ENCODE assay signal across 13 mouse cellular contexts in the genomic region with DNA sequence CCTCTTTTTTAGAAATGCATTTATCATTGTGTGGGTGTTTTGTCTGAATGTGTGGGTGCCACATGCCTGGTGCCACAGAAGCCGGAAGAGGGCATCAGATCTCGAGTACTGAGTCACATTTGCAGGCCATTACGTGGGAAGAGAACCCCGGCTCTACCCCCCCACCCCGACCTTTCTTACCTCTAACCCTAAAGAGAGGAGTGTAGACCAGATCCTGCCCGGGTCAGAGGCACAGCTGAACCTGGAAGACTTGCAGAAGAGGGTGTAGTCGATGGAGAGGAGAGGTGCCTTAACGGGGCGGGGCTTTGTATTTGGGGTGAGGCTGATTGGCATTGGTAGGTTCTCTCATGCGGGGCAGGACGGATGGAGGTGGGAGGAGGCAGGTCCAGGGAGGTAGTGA. TPM values are rescaled to one million over a fixed set of nuclear protein-coding genes. Genes with fewer than 3 reads are reported as not detected.
A peak's percentile ranks its signal among the peaks of the same experiment; 100 is the strongest.
DNase-seq lines count a peak whose midpoint lies in the region; ATAC-seq and TF ChIP-seq lines count a peak whose summit lies in the region.
"Had no signal": no experiment of that assay in that cellular context is flagged by ENCODE, and none has a peak within 500 bp of the region (broad histone marks: within the 10 kb centered on the region; RNA-seq: fewer than 3 reads in every experiment).

No protein-coding gene starts in this region.

- 56% methylated on average over 11 of the region's 11 CpGs for WGBS in intestine, embryonic 14.5 days
- 53% methylated on average over 11 of the region's 11 CpGs for WGBS in intestine, postnatal 0 days
- 59% methylated on average over 11 of the region's 11 CpGs for WGBS in midbrain, embryonic 14.5 days
- WGBS in midbrain, embryonic 16.5 days, result 59% methylated on average over 11 of the region's 11 CpGs
- 65% methylated on average over 11 of the region's 11 CpGs for WGBS in forebrain, postnatal 0 days

- no peaks in the 10 kb centered on the region for H3K9me3 ChIP-seq in intestine, embryonic 14.5 days (ENCODE audit: control insufficient read depth, low read length)
- H3K9me3 ChIP-seq in intestine, postnatal 0 days (ENCODE audit: control insufficient read depth), result no peaks in the 10 kb centered on the region
- H3K9me3 ChIP-seq in midbrain, embryonic 14.5 days (ENCODE audit: control insufficient read depth, low read length), result no peaks in the 10 kb centered on the region
- no peaks in the 10 kb centered on the region for H3K9me3 ChIP-seq in midbrain, embryonic 16.5 days (replicated peaks; ENCODE audit: control insufficient read depth, low read length, poor library complexity, severe bottlenecking)
- H3K9me3 ChIP-seq in forebrain, postnatal 0 days (ENCODE audit: low read length), result no peaks in the 10 kb centered on the region
- H3K9me3 ChIP-seq: lung, embryonic 15.5 days; midbrain, embryonic 13.5 days had no signal

- H3K27ac ChIP-seq in intestine, embryonic 14.5 days (ENCODE audit: low read depth), result no peak overlapping the region
- no peak overlapping the region for H3K27ac ChIP-seq in intestine, postnatal 0 days (ENCODE audit: low read depth, low read length)
- no peak overlapping the region for H3K27ac ChIP-seq in midbrain, embryonic 14.5 days (replicated peaks; ENCODE audit: low read depth, low read length)
- no peak overlapping the region for H3K27ac ChIP-seq in midbrain, embryonic 16.5 days (ENCODE audit: low read length)
- H3K27ac ChIP-seq in forebrain, postnatal 0 days (ENCODE audit: low read depth, low read length), result no peak overlapping the region
- H3K27ac ChIP-seq: lung, embryonic 15.5 days; midbrain, embryonic 13.5 days had no signal

- H3K36me3 ChIP-seq in intestine, embryonic 14.5 days (ENCODE audit: control insufficient read depth, insufficient read depth, low read length), result no peaks in the 10 kb centered on the region
- no peaks in the 10 kb centered on the region for H3K36me3 ChIP-seq in intestine, postnatal 0 days (ENCODE audit: control insufficient read depth, insufficient read depth)
- H3K36me3 ChIP-seq in midbrain, embryonic 14.5 days (ENCODE audit: control insufficient read depth, insufficient read depth, low read length), result no peaks in the 10 kb centered on the region
- no peaks in the 10 kb centered on the region for H3K36me3 ChIP-seq in midbrain, embryonic 16.5 days (ENCODE audit: control insufficient read depth, insufficient read depth, low read length)
- no peaks in the 10 kb centered on the region for H3K36me3 ChIP-seq in forebrain, postnatal 0 days (ENCODE audit: insufficient read depth)
- H3K36me3 ChIP-seq: lung, embryonic 15.5 days; midbrain, embryonic 13.5 days had no signal

- H3K4me2 ChIP-seq in intestine, embryonic 14.5 days (ENCODE audit: low read length), result no peak overlapping the region
- no peak overlapping the region for H3K4me2 ChIP-seq in intestine, postnatal 0 days (replicated peaks; ENCODE audit: low read depth)
- H3K4me2 ChIP-seq in midbrain, embryonic 14.5 days (ENCODE audit: low read length), result peak overlapping the region; percentile 52; the same call in 1 of the 2 replicates
- no peak overlapping the region for H3K4me2 ChIP-seq in midbrain, embryonic 16.5 days (ENCODE audit: low read length)
- no peak overlapping the region for H3K4me2 ChIP-seq in forebrain, postnatal 0 days (ENCODE audit: low read depth)

- H3K27me3 ChIP-seq in intestine, embryonic 14.5 days (replicated peaks; ENCODE audit: control insufficient read depth, insufficient read depth, low read length), result peaks cover 54% of the 10 kb centered on the region
- H3K27me3 ChIP-seq in intestine, postnatal 0 days (replicated peaks; ENCODE audit: control insufficient read depth, insufficient read depth, low read length), result peaks cover 38% of the 10 kb centered on the region
- H3K27me3 ChIP-seq in midbrain, embryonic 14.5 days (ENCODE audit: control insufficient read depth, insufficient read depth, low read length), result peaks cover 28% of the 10 kb centered on the region
- peaks cover 49% of the 10 kb centered on the region for H3K27me3 ChIP-seq in midbrain, embryonic 16.5 days (ENCODE audit: control insufficient read depth, insufficient read depth, low read depth, low read length)
- peaks cover 31% of the 10 kb centered on the region for H3K27me3 ChIP-seq in forebrain, postnatal 0 days (ENCODE audit: insufficient read depth, low read length)

- H3K4me1 ChIP-seq in intestine, embryonic 14.5 days (replicated peaks; ENCODE audit: control insufficient read depth, insufficient read depth, low read length), result peaks cover 6% of the 10 kb centered on the region; the same call in 1 of the 2 replicates
- H3K4me1 ChIP-seq in intestine, postnatal 0 days (replicated peaks; ENCODE audit: control insufficient read depth, insufficient read depth, low read length), result no peaks in the 10 kb centered on the region
- H3K4me1 ChIP-seq in midbrain, embryonic 14.5 days (ENCODE audit: control insufficient read depth, insufficient read depth, low read length), result 0 out of 2 replicates have a peak, but pooled peaks cover 3% of the 10 kb centered on the region
- peaks cover 13% of the 10 kb centered on the region for H3K4me1 ChIP-seq in midbrain, embryonic 16.5 days (ENCODE audit: control insufficient read depth, insufficient read depth, low read length)
- H3K4me1 ChIP-seq in forebrain, postnatal 0 days (ENCODE audit: insufficient read depth), result no peaks in the 10 kb centered on the region; the same call in 1 of the 2 replicates

- no peak overlapping the region for H3K9ac ChIP-seq in intestine, embryonic 14.5 days (ENCODE audit: low read length)
- no peak overlapping the region for H3K9ac ChIP-seq in intestine, postnatal 0 days (ENCODE audit: low read depth, low read length)
- H3K9ac ChIP-seq in midbrain, embryonic 14.5 days (replicated peaks; ENCODE audit: low read length), result no peak overlapping the region
- no peak overlapping the region for H3K9ac ChIP-seq in midbrain, embryonic 16.5 days (ENCODE audit: low read depth, low read length)
- no peak overlapping the region for H3K9ac ChIP-seq in forebrain, postnatal 0 days

- ATAC-seq in intestine, embryonic 14.5 days (replicated peaks; ENCODE audit: low FRiP score, low TSS enrichment, low read depth), result no peak
- no peak for ATAC-seq in intestine, postnatal 0 days
- no peak for ATAC-seq in midbrain, embryonic 14.5 days (ENCODE audit: low FRiP score, low TSS enrichment)
- no peak for ATAC-seq in midbrain, embryonic 16.5 days
- ATAC-seq in megakaryocyte-erythroid progenitor cell, adult 5-6 weeks (replicated peaks; ENCODE audit: low FRiP score, low TSS enrichment, poor library complexity, severe bottlenecking), result peak; percentile 47; the same call in 1 of the 2 replicates
- no peak for ATAC-seq in forebrain, postnatal 0 days
- ATAC-seq: midbrain, embryonic 13.5 days had no signal

- TF ChIP-seq CTCF in intestine, postnatal 0 days (IDR thresholded peaks at IDR 0.05; ENCODE audit: low read depth), result no peak
- no peak for TF ChIP-seq CTCF in forebrain, postnatal 0 days (IDR thresholded peaks at IDR 0.05; ENCODE audit: low read depth)

- H3K4me3 ChIP-seq in intestine, embryonic 14.5 days (ENCODE audit: low read depth, low read length), result no peak overlapping the region
- no peak overlapping the region for H3K4me3 ChIP-seq in intestine, postnatal 0 days (ENCODE audit: low read depth, low read length)
- H3K4me3 ChIP-seq in midbrain, embryonic 14.5 days (replicated peaks; ENCODE audit: low read depth, low read length), result no peak overlapping the region
- H3K4me3 ChIP-seq in midbrain, embryonic 16.5 days (ENCODE audit: low read depth, low read length), result no peak overlapping the region
- no peak overlapping the region for H3K4me3 ChIP-seq in forebrain, postnatal 0 days (ENCODE audit: low read depth, low read length)

- DNase-seq in intestine, embryonic 14.5 days (ENCODE audit: low spot score), result peak; percentile 49
- DNase-seq in midbrain, embryonic 14.5 days, result no peak
- peak; percentile 25 for DNase-seq in T-cell, adult 2 months (ENCODE audit: low spot score)
- DNase-seq in spleen, adult 12 weeks (ENCODE audit: low spot score), result no peak
- DNase-seq in forebrain, postnatal 0 days, result no peak
- DNase-seq: left cerebral cortex, postnatal 4 days; thymus, adult 18-20 months had no signal

RNA-seq across cellular contexts. Expression of gene Rab3a, which starts 9.7 kb away (rescaled TPM):
- polyA plus RNA-seq in intestine, embryonic 14.5 days (2014; fragmentation: Nextera tagmentation; extraction: Ambion mirVana), result 27.7 and 28.6 TPM in 2 replicates
- polyA plus RNA-seq in intestine, postnatal 0 days (2015; fragmentation: Nextera tagmentation; extraction: Ambion mirVana), result 18.8 and 19.5 TPM in 2 replicates
- 407 and 464 TPM in 2 replicates for polyA plus RNA-seq in midbrain, embryonic 14.5 days (2014; fragmentation: Nextera tagmentation; extraction: Ambion mirVana)
- polyA plus RNA-seq in midbrain, embryonic 16.5 days (2015; fragmentation: Nextera tagmentation; extraction: Ambion mirVana), result 477 and 573 TPM in 2 replicates
- 1.8 and 7.0 TPM in 2 replicates for total RNA-seq in megakaryocyte-erythroid progenitor cell, adult 5-6 weeks (2014; fragmentation: Nextera tagmentation)
- total RNA-seq in megakaryocyte-erythroid progenitor cell, adult 5-6 weeks (2017), result 1.2 and 2.8 TPM in 2 replicates
- 450 and 499 TPM in 2 replicates for total RNA-seq in forebrain, postnatal 0 days (2014; rRNA removed)
- polyA plus RNA-seq in forebrain, postnatal 0 days (2015; fragmentation: Nextera tagmentation; extraction: Ambion mirVana), result 632 and 673 TPM in 2 replicates

RNA-seq across cellular contexts. Expression of gene Mpv17l2, which starts 15.9 kb away (rescaled TPM):
- 58.6 and 59.9 TPM in 2 replicates for polyA plus RNA-seq in intestine, embryonic 14.5 days (2014; fragmentation: Nextera tagmentation; extraction: Ambion mirVana)
- polyA plus RNA-seq in intestine, postnatal 0 days (2015; fragmentation: Nextera tagmentation; extraction: Ambion mirVana), result 76.3 and 80.6 TPM in 2 replicates
- 37.1 and 39.0 TPM in 2 replicates for polyA plus RNA-seq in midbrain, embryonic 14.5 days (2014; fragmentation: Nextera tagmentation; extraction: Ambion mirVana)
- 34.8 and 35.7 TPM in 2 replicates for polyA plus RNA-seq in midbrain, embryonic 16.5 days (2015; fragmentation: Nextera tagmentation; extraction: Ambion mirVana)
- total RNA-seq in megakaryocyte-erythroid progenitor cell, adult 5-6 weeks (2014; fragmentation: Nextera tagmentation), result 58.3 and 111 TPM in 2 replicates
- total RNA-seq in megakaryocyte-erythroid progenitor cell, adult 5-6 weeks (2017), result 4.3 and 17.6 TPM in 2 replicates
- 33.7 and 39.9 TPM in 2 replicates for total RNA-seq in forebrain, postnatal 0 days (2014; rRNA removed)
- polyA plus RNA-seq in forebrain, postnatal 0 days (2015; fragmentation: Nextera tagmentation; extraction: Ambion mirVana), result 60.4 and 61.9 TPM in 2 replicates

RNA-seq across cellular contexts. Expression of gene Pde4c, which starts 21.3 kb away (rescaled TPM):
- 0.39 and 0.42 TPM in 2 replicates for polyA plus RNA-seq in intestine, embryonic 14.5 days (2014; fragmentation: Nextera tagmentation; extraction: Ambion mirVana)
- 0.21 and 0.31 TPM in 2 replicates for polyA plus RNA-seq in intestine, postnatal 0 days (2015; fragmentation: Nextera tagmentation; extraction: Ambion mirVana)
- polyA plus RNA-seq in midbrain, embryonic 14.5 days (2014; fragmentation: Nextera tagmentation; extraction: Ambion mirVana), result 0.24 TPM in 1 of 2 replicates, not detected in the other
- 0.11 and 0.23 TPM in 2 replicates for polyA plus RNA-seq in midbrain, embryonic 16.5 days (2015; fragmentation: Nextera tagmentation; extraction: Ambion mirVana)
- total RNA-seq in megakaryocyte-erythroid progenitor cell, adult 5-6 weeks (2014; fragmentation: Nextera tagmentation), result 0.28 TPM in 1 of 2 replicates, not detected in the other
- not detected in 2 replicates for total RNA-seq in megakaryocyte-erythroid progenitor cell, adult 5-6 weeks (2017)
- 0.48 and 0.62 TPM in 2 replicates for total RNA-seq in forebrain, postnatal 0 days (2014; rRNA removed)
- 0.10 and 0.23 TPM in 2 replicates for polyA plus RNA-seq in forebrain, postnatal 0 days (2015; fragmentation: Nextera tagmentation; extraction: Ambion mirVana)

RNA-seq across cellular contexts. Expression of gene Gm3336, which starts 26.5 kb away (rescaled TPM):
- polyA plus RNA-seq in intestine, embryonic 14.5 days (2014; fragmentation: Nextera tagmentation; extraction: Ambion mirVana), result 0.67 and 0.88 TPM in 2 replicates
- 2.8 TPM in 2 replicates for polyA plus RNA-seq in intestine, postnatal 0 days (2015; fragmentation: Nextera tagmentation; extraction: Ambion mirVana)
- not detected in 2 replicates for polyA plus RNA-seq in midbrain, embryonic 14.5 days (2014; fragmentation: Nextera tagmentation; extraction: Ambion mirVana)
- not detected in 2 replicates for polyA plus RNA-seq in midbrain, embryonic 16.5 days (2015; fragmentation: Nextera tagmentation; extraction: Ambion mirVana)
- not detected in 2 replicates for total RNA-seq in megakaryocyte-erythroid progenitor cell, adult 5-6 weeks (2014; fragmentation: Nextera tagmentation)
- total RNA-seq in megakaryocyte-erythroid progenitor cell, adult 5-6 weeks (2017), result not detected in 2 replicates
- not detected in 2 replicates for total RNA-seq in forebrain, postnatal 0 days (2014; rRNA removed)
- not detected in 2 replicates for polyA plus RNA-seq in forebrain, postnatal 0 days (2015; fragmentation: Nextera tagmentation; extraction: Ambion mirVana)
- total RNA-seq: left cerebral cortex, postnatal 4 days had no signal
- polyA plus RNA-seq: heart, embryonic 16.5 days; lung, embryonic 15.5 days; midbrain, embryonic 13.5 days had no signal

RNA-seq across cellular contexts. Expression of gene Pik3r2, which starts 31.7 kb away (rescaled TPM):
- 40.7 and 47.3 TPM in 2 replicates for polyA plus RNA-seq in intestine, embryonic 14.5 days (2014; fragmentation: Nextera tagmentation; extraction: Ambion mirVana)
- polyA plus RNA-seq in intestine, postnatal 0 days (2015; fragmentation: Nextera tagmentation; extraction: Ambion mirVana), result 37.4 and 41.0 TPM in 2 replicates
- 79.2 and 84.7 TPM in 2 replicates for polyA plus RNA-seq in midbrain, embryonic 14.5 days (2014; fragmentation: Nextera tagmentation; extraction: Ambion mirVana)
- 107 and 112 TPM in 2 replicates for polyA plus RNA-seq in midbrain, embryonic 16.5 days (2015; fragmentation: Nextera tagmentation; extraction: Ambion mirVana)
- 30.7 and 51.4 TPM in 2 replicates for total RNA-seq in megakaryocyte-erythroid progenitor cell, adult 5-6 weeks (2014; fragmentation: Nextera tagmentation)
- total RNA-seq in megakaryocyte-erythroid progenitor cell, adult 5-6 weeks (2017), result 29.2 and 33.9 TPM in 2 replicates
- 160 and 170 TPM in 2 replicates for total RNA-seq in forebrain, postnatal 0 days (2014; rRNA removed)
- polyA plus RNA-seq in forebrain, postnatal 0 days (2015; fragmentation: Nextera tagmentation; extraction: Ambion mirVana), result 147 and 153 TPM in 2 replicates

Comparison
In these comparisons a context has a peak if more than half of its experiments do, and no peak if none do; other contexts are left out.
1. DNase-seq: peak in intestine, embryonic 14.5 days (single experiment) and T-cell, adult 2 months (single experiment); none in midbrain, embryonic 14.5 days (single experiment), spleen, adult 12 weeks (single experiment) and forebrain, postnatal 0 days (single experiment).
2. RNA of gene Rab3a, which starts 9.7 kb away (polyA plus RNA-seq): 632 to 673 TPM in forebrain, postnatal 0 days, 477 to 573 TPM in midbrain, embryonic 16.5 days and 407 to 464 TPM in midbrain, embryonic 14.5 days; 27.7 to 28.6 TPM in intestine, embryonic 14.5 days and 18.8 to 19.5 TPM in intestine, postnatal 0 days; every median in the first group is over 10 times any median in the second.